Mouse (Mus musculus) small intestine, adult 2 months (tissue): ENCODE measurements around the gene Igfbp6. TPM values are rescaled to one million over a fixed set of nuclear protein-coding genes. Genes with fewer than 3 reads are reported as not detected.

Experiments used
- H3K27ac ChIP-seq: fragments of 200-500 bp; 2 replicates; pipeline ENCODE4 v1.5.1; 2012; ENCODE audit warnings: low read depth, low read length, control low read depth, inconsistent platforms; ENCODE audit not compliant: insufficient read depth
- H3K27me3 ChIP-seq: fragments of 200-500 bp; 2 replicates; pipeline ENCODE4 v1.6.1; 2012; ENCODE audit warnings: mild to moderate bottlenecking, moderate library complexity, low read length, inconsistent platforms; ENCODE audit not compliant: control insufficient read depth, insufficient read depth
- H3K36me3 ChIP-seq: fragments of 200-500 bp; 2 replicates; pipeline ENCODE4 v1.6.1; 2012; ENCODE audit warnings: mild to moderate bottlenecking, low read length, control low read depth, inconsistent platforms; ENCODE audit not compliant: control insufficient read depth, insufficient read depth
- H3K4me1 ChIP-seq: fragments of 200-500 bp; 2 replicates; pipeline ENCODE4 v1.6.1; 2012; ENCODE audit warnings: low read length, inconsistent platforms, mixed read lengths; ENCODE audit not compliant: control insufficient read depth, insufficient read depth, insufficient read length
- H3K4me3 ChIP-seq: fragments of 200-500 bp; 2 replicates; pipeline ENCODE4 v1.5.1; 2012; ENCODE audit warnings: low read depth, mild to moderate bottlenecking, control low read depth, inconsistent platforms, low read length, moderate library complexity
- CTCF ChIP-seq: fragments of 200-500 bp; IDR thresholded peaks from 2 replicates; pipeline ENCODE4 v1.5.1; 2012; ENCODE audit warnings: low read depth, mild to moderate bottlenecking, control low read depth, inconsistent platforms, low read length, moderate library complexity, mixed read lengths; ENCODE audit not compliant: insufficient replicate concordance, insufficient read length; ENCODE audit errors: extremely low read depth
- POLR2A ChIP-seq: fragments of 200-500 bp; IDR thresholded peaks from 2 replicates; pipeline ENCODE4 v1.6.1; 2012; ENCODE audit warnings: low read depth, mild to moderate bottlenecking, control low read depth, inconsistent platforms, low read length, moderate library complexity
- WGBS: fragments of 180-500 bp; shearing (Covaris S2); methylation state at CpG from one replicate; pipeline ENCODE4 v1.1.7; 2018; 5-methylcytosine and 5-hydroxymethylcytosine counted together
- polyA plus RNA-seq: library from polyadenylated mRNA; depleted of rRNA; stranded (reverse); fragments of >200 nt; gene quantifications from 2 replicates; pipeline ENCODE4 v1.2.3, GENCODE M21; 2012

Gene Igfbp6
- polyA plus RNA-seq, 1 experiment = 5.4 TPM

DNA sequence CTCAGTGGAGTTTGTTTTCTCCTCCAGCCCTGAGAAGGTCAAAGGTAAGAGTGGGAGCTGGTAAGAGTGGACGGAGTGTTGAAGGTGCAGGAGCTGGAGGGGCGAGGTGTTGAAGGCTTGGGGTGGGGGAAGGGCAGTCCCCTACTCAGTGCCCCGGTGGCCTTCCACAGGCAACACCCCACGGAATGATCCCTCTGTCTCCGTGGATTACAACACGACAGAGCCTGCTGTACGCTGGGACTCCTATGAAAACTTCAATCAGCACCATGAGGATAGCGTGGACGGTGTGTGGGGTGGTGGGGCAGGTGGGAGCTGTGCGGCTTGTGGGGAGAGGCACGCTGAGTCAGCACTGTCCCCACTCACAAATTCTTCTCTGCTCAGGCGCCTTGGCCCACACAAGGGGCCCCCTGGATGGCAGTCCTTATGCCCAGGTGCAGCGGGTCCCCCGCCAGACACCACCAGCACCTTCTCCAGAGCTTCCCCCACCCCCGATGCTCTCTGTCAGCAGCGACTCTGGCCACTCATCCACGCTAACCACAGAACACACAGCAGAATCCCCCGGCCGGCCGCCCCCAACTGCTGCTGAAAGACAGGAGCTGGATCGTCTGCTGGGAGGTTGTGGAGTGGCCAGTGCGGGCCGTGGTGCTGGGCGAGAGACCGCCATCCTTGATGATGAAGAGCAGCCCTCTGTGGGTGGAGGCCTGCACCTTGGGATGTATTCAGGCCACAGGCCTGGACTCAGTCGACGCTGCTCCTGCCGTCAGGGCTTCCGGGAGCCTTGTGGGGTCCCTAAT is 33.3 kb upstream of the Igfbp6 start:
- Histone ChIP-seq H3K36me3 (peaks cover 15% of the 10 kb centered on the region), H3K27ac (no peak overlapping the region), H3K4me3 (no peak overlapping the region), H3K27me3 (no peaks in the 10 kb centered on the region), H3K4me1 (peaks cover 13% of the 10 kb centered on the region)
- TF ChIP-seq POLR2A = no peak
- no peak for TF ChIP-seq CTCF
- WGBS = 86% methylated on average over 29 of the region's 29 CpGs

DNA sequence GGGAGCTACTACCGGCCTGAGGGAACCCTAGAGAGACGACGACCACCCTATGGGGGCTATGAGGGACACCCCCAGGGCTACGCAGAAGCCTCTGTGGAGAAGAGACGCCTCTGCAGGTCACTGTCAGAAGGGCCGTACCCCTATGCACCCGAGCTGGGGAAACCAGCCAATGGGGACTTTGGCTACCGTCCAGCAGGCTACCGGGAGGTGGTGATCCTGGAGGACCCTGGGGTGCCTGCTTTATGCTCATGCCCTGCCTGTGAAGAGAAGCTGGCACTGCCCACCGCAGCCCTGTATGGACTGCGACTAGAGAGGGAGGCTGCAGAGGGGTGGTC is 32.7 kb upstream of the Igfbp6 start:
- Histone ChIP-seq H3K27ac (no peak overlapping the region), H3K27me3 (no peaks in the 10 kb centered on the region), H3K4me3 (no peak overlapping the region), H3K4me1 (peaks cover 9% of the 10 kb centered on the region), H3K36me3 (peaks cover 20% of the 10 kb centered on the region)
- 85% methylated on average over 11 of the region's 11 CpGs for WGBS
- TF ChIP-seq POLR2A (no peak), CTCF (no peak)

- no peak for TF ChIP-seq CTCF
- Histone ChIP-seq H3K36me3 (peaks cover 27% of the 10 kb centered on the region), H3K4me1 (peaks cover 3% of the 10 kb centered on the region), H3K27ac (no peak overlapping the region), H3K27me3 (no peaks in the 10 kb centered on the region), H3K4me3 (no peak overlapping the region)
- 92% methylated on average over 6 of the region's 6 CpGs for WGBS
Measured at GRCm38 (mm10) chr15:102112181-102112580, 32.0 kb upstream of the Igfbp6 start.

DNA sequence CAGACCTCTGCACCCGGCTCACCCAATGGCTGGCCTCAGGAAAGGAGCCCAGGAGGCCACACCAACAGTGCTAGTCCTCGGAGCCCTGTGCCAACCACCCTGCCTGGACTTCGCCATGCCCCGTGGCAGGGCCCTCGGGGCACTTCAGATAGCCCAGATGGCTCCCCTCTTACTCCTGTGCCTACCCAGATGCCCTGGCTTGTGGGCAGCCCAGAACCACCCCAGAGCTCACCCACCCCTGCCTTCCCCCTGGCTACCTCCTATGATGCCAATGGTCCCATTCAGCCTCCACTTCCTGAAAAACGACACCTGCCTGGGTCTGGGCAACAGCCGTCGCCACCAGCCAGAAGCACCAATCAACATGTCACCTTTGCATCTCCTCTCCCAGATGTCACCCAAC is 31.3 kb upstream of the Igfbp6 start:
- WGBS = 76% methylated on average over 8 of the region's 8 CpGs
- TF ChIP-seq POLR2A (no peak), CTCF (no peak)

DNA sequence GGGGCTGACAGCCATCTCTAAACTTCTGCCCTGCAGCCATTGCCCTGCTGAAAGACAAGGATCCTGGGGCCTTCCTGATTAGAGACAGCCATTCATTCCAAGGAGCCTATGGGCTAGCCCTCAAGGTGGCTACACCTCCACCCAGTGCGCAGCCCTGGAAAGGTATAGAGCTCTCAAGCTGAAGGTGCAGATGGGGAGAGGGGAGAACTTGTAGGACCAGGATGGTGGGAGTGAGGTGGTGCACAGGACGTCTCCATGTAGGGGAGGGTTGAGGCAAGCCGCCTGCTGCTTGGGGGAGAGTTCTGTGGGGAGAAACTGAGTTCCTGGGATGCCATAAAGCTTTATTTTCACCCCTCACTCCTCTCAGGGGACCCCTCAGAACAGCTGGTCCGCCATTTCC is 30.5 kb upstream of the Igfbp6 start:
- Histone ChIP-seq H3K27ac (no peak overlapping the region), H3K27me3 (no peaks in the 10 kb centered on the region), H3K4me1 (no peaks in the 10 kb centered on the region), H3K4me3 (no peak overlapping the region), H3K36me3 (peaks cover 39% of the 10 kb centered on the region)
- TF ChIP-seq POLR2A (no peak), CTCF (no peak)
- WGBS = 92% methylated on average over 4 of the region's 4 CpGs

More for the DNA sequence above, 31.3 kb upstream of the Igfbp6 start:
- Histone ChIP-seq H3K36me3 (peaks cover 32% of the 10 kb centered on the region), H3K27me3 (no peaks in the 10 kb centered on the region), H3K27ac (no peak overlapping the region), H3K4me1 (peaks cover under 1% of the 10 kb centered on the region), H3K4me3 (no peak overlapping the region)

- Histone ChIP-seq H3K4me1 (no peaks in the 10 kb centered on the region; the same call in 1 of the 2 replicates), H3K27me3 (no peaks in the 10 kb centered on the region), H3K36me3 (peaks cover 48% of the 10 kb centered on the region), H3K27ac (no peak overlapping the region), H3K4me3 (no peak overlapping the region)
- no peak for TF ChIP-seq POLR2A
- TF ChIP-seq CTCF = no peak
- 81% methylated on average over 7 of the region's 7 CpGs for WGBS
Measured at GRCm38 (mm10) chr15:102114651-102115260, 29.4 kb upstream of the Igfbp6 start.

GRCm38 (mm10) chr15:102115731-102116231 is 28.4 kb upstream of the Igfbp6 start:
- Histone ChIP-seq H3K4me3 (no peak overlapping the region), H3K36me3 (peaks cover 48% of the 10 kb centered on the region), H3K27ac (no peak overlapping the region; the same call in 1 of the 2 replicates), H3K27me3 (no peaks in the 10 kb centered on the region), H3K4me1 (peaks cover 7% of the 10 kb centered on the region; the same call in 1 of the 2 replicates)
- no peak for TF ChIP-seq POLR2A
- TF ChIP-seq CTCF = no peak
- WGBS = 69% methylated on average over 9 of the region's 9 CpGs
